Mouse (Mus musculus) erythroid progenitor cell, adult 5-6 weeks (primary cell): Measurements from ENCODE around the gene Hnrnpll. TPM values are rescaled to one million over a fixed set of nuclear protein-coding genes. Genes with fewer than 3 reads are reported as not detected.

Experiments
- ATAC-seq: replicated peaks from 2 replicates; pipeline ENCODE4 v1.8.0; 2016; ENCODE audit warnings: moderate number of reproducible peaks, mild to moderate bottlenecking, moderate TSS enrichment, inconsistent platforms; ENCODE audit not compliant: poor library complexity, low FRiP score, severe bottlenecking
- total RNA-seq, 2 experiments: library from RNA; stranded (forward) in 1 of 2; stranded (reverse) in 1 of 2; fragments of 150-400 nt in 1 of 2; fragments of 186-747, 209-891 nt in 1 of 2; gene quantifications; 2 replicates each; pipeline versions ENCODE4 v1.2.3 to v1.2.4; 2015 to 2017; ENCODE audit warnings: low replicate concordance in 2 of 2

The Hnrnpll gene
- total RNA-seq (2015; ENCODE audit: low replicate concordance), result 53.0 and 60.4 TPM in 2 replicates
- 37.4 and 64.8 TPM in 2 replicates for total RNA-seq (2017; ENCODE audit: low replicate concordance)

GRCm38 (mm10) chr17:80061783-80062619 lies at the start of gene Hnrnpll:
TSS of gene Hnrnpll (minus strand) at chr17:80062334.
- peak; percentile 90 for ATAC-seq

GRCm38 (mm10) chr17:80105348-80105978 lies 43.3 kb upstream of the Hnrnpll start:
- no peak for ATAC-seq

GRCm38 (mm10) chr17:80099823-80100222 lies 37.7 kb upstream of the Hnrnpll start:
- ATAC-seq, result no peak

- no peak for ATAC-seq
Measured at GRCm38 (mm10) chr17:80097221-80097620, 35.1 kb upstream of the Hnrnpll start.

- ATAC-seq, result no peak
Measured at GRCm38 (mm10) chr17:80096720-80097114, 34.6 kb upstream of the Hnrnpll start.

GRCm38 (mm10) chr17:80096043-80096719 lies 34.0 kb upstream of the Hnrnpll start:
- ATAC-seq, result no peak

GRCm38 (mm10) chr17:80095254-80095899 lies 33.2 kb upstream of the Hnrnpll start:
- ATAC-seq, result no peak

- no peak for ATAC-seq
Measured at GRCm38 (mm10) chr17:80091879-80092549, 29.9 kb upstream of the Hnrnpll start.

GRCm38 (mm10) chr17:80090551-80090950 lies 28.4 kb upstream of the Hnrnpll start:
- no peak for ATAC-seq

- ATAC-seq, result no peak
Measured at GRCm38 (mm10) chr17:80088168-80088567, 26.0 kb upstream of the Hnrnpll start.

- no peak for ATAC-seq
Measured at GRCm38 (mm10) chr17:80086591-80086990, 24.5 kb upstream of the Hnrnpll start.

GRCm38 (mm10) chr17:80084424-80084823 lies 22.3 kb upstream of the Hnrnpll start:
- ATAC-seq, result no peak

GRCm38 (mm10) chr17:80083223-80083622 lies 21.1 kb upstream of the Hnrnpll start:
- ATAC-seq, result no peak

- ATAC-seq, result no peak
Measured at GRCm38 (mm10) chr17:80078726-80079125, 16.6 kb upstream of the Hnrnpll start.

- no peak for ATAC-seq
Measured at GRCm38 (mm10) chr17:80067257-80067656, 5.1 kb upstream of the Hnrnpll start.

GRCm38 (mm10) chr17:80063840-80064495 lies 1.8 kb upstream of the Hnrnpll start:
- ATAC-seq, result peak; percentile 30

GRCm38 (mm10) chr17:80063386-80063785 lies 1.3 kb upstream of the Hnrnpll start:
- no peak for ATAC-seq

GRCm38 (mm10) chr17:80062620-80063010 lies 481 bp upstream of the Hnrnpll start:
- peak; percentile 50 for ATAC-seq
